Mouse (Mus musculus) liver, adult (tissue): ENCODE measurements around the gene Nfs1.

Experiments
- GATA4 ChIP-seq: IDR thresholded peaks from 2 replicates; pipeline ENCODE4 v1.6.1; 2014; ENCODE audit warnings: mild to moderate bottlenecking, low read length; ENCODE audit not compliant: insufficient replicate concordance

The Nfs1 gene

DNA sequence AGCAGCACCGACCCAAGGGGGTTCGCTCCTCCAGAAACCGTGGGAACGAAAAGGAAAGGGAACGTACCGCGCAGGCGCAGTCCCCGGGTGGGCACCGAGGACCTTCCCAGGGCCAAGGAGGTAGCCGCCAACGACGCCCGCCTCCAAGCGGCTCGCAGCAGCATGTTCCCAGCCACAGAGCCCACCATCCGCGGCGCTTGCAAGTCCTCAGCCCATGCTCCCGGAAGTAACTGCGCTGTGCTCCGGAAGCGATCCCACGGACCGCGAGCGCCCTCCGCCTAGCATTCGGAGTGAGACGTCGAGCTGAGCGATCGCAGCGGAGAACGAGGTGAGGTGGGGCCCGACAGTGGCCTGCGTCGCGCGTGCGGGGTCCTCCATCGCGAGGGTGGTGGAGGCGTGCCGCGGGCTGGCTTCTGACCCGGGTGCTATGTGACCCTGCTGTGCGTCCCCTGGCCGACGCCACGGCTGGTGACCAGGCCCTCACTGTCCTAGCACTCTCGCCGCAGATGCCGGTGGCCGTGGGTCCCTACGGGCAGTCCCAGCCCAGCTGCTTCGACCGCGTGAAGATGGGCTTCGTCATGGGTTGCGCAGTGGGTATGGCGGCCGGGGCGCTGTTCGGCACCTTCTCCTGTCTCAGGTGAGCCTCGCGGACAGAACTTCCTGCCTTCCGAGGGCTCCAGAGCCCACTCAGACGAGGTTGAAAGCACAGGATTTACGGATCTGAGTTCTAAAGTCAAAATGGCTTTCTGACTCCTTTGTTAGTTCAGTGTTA, at the start of gene Nfs1, which contains the start of gene Romo1:
Gene Nfs1 (minus strand): TSS at position 234 of the 772 bp plus-strand sequence.
Gene Romo1 (plus strand): TSS at position 87 of the 772 bp plus-strand sequence.
- peak; percentile 47; the same call in 1 of the 2 replicates for TF ChIP-seq GATA4

DNA sequence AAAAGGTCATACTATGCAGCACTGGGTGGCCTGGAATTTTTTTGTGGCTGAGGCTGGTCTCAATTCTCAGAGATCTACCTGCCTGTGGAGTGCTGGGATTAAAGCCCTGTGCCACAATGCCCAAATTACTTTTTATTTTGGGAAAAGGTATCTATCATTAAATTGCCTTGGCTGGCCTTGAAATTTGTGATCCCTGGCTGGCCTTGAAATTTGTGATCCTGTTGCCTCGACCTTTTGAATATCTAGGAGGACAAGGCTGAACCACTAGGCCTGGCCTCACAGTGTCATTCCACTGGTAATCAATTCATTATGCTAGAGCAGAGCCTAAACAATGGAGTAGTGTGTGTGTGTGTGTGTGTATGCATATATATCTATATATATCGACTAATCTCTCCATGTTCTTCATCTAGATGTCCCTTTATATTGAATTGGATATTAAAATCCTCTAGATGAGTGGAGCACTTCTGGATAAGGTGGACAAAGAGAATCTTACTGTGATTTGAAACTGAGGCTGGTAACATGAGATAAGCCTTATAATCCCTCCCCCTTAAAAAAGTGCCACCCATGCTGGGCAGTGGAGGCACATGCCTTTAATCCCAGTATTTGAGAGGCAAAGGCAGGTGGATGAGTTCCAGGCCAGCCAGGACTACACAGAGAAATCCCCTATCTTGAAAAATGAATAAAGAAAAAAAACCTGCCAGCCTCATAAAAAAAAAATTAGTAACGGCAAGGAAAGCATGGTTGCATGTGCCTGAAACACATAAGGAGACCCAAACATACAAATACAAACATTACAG, 49.3 kb upstream of the Nfs1 start:
- TF ChIP-seq GATA4 = no peak

DNA sequence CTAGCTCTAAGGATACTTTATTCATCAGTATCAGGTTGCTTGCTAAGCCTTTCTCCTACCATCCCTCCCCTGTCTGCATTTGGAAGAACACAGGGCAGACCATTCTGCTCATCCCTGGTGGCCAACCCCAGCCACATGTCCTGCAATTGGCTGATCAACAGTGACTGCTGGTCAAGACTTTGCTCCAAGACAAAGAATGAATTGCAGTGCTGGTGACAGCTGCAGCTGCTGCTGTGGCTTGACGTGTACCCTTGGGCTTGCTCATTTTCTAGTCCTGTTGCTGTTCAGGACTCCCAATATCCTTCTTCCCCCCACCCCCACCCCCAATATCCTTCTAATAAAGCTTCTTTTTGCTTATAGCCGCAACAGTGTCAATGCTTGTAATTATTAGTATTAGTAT, 48.1 kb upstream of the Nfs1 start:
- TF ChIP-seq GATA4 = no peak

DNA sequence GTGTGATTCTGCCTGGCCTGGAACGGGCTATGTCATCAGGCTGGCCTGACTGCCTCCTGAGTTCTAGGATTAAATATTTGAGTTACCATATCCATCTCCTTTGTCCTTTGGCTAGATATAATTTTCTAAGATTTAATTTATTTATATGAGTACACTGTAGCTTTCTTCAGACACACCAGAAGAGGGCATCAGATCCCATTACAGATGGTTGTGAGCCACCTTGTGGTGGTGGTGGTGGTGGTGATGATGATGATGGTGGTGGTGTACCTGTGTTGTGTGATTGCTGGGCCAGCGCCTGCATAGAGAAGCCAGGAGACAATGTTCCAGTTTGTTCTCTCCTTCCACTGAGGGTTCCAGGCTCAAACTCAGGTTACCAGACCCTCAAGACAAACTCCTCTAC, 47.6 kb upstream of the Nfs1 start:
- TF ChIP-seq GATA4 = no peak

DNA sequence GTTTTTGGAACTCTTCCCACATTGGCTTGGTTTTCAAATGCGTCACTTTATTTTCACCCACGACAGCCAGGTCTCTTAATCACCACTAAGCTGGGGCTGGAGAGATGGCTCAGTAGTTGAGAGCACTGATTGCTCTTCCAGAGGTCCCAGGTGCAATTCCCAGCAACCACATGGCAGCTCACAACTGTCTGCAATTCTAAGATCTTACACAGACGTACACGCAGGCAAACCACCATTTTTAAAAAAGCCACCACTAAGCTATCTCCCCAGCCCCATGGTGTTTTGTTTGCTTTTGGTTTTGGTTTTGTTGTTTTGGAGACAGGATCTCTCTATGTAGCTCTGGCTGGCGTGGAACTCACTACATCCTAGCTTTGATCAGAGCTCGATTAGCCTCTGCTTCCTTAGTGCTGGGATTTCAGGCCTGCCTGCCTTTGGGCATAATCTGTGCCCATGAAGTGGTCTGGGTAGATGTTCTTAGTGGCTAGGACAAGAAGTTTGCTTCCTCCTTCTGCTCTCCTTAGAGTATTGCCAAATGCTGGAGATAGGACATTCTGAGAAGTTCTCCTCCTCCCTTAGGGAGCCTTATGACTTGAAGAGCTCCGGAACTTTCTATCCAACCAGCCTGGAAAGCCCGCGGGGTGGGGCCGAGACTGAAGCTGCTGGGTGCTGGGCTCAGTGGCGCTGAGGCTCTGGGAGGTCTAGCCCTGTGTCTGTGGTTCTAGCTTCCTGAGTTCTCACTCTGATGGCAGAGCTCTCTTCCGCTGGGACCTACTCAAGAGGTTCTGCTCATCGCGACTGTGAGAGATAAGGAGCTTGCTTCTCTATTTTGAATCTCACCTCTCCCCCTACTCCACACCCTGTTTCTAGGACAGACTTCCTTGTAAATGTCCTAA, 46.3 kb upstream of the Nfs1 start:
- TF ChIP-seq GATA4 = no peak

DNA sequence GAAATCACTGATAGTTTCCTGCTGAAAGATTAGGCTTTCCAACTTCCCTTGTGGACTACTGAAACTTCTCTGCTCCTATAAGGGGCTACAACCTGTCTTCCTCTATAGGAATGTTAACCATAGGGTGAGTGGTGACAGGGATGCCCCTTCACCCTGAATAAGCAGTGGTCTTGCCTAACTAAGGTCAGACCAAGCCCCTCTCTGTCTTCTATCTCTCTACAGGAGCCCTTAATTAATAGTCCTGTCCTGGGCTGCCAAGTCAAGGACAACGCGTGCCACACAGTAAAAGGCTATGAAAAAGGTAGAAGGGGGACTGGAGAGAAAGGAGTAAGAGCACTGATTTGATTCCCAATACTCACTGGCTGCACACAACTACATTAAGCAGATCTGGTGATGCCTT, 37.6 kb upstream of the Nfs1 start:
- no peak for TF ChIP-seq GATA4

DNA sequence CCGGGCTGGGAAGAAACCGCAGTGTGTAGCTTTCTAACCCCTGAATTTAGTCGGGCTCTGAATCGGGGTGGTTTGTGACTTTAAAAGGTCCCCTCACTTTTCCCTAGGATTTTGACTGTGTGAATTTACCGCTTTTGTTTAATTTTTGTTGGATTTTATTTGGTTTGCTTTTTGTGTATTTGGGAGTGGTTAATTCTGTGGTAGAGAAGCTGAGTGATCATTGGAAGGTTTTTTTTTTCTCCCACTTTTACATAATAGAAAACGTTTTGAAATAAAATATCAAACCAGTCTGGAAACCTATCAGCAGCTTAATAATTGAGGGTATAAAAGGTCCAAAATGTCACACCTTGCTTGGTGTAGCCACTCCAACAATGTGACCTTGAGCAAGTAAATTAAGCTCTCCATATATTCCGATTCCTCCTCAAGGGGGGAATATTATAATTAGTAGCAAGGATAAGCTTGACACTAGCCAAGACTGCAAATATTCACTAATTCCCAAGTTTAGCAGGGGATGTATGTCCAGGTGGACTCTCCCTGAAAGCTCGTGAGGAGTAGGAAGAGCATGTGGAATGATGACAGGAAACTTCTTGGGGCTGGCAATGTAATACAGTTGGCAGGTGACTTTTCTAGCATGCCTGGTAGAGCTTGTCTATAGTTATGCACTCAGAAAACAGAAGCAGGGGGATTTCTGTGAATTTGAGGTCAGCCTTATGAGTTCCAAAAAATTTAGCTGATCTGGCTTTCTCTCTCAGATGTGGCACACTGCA, 37.0 kb upstream of the Nfs1 start:
- TF ChIP-seq GATA4 = no peak

DNA sequence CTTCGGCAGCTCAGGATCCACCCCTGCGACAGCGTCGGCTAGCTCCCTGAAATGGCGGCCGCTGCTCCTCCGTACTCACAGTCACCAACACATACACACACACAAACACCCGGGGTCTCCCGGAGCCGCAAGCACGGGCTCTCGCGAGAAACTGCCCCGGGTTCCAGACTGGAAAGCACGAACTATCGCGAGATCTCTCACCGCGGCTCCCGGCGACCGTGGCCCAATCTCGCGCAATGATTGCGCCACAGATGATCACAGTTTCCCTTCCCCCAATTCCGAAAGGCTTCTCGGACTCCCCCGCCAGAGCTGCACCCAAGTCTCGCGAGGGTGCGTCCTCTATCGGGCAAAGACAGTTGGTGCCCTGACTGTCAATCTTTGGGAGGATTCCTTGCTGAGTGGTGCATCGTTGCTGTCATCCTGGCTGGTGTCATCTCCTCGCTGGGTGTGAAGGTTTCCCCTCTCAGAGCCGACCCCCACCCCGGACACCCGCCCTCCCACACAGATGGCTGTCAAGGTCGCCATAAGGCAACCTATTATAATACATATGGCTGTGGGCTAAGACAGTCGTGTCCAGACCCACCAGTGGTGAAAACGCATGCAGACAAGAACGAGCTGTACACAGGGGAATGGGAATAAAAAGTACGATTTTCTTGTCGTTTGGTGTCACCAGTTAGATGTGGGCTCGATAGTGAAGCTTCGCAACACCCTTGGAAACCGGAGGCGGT, 36.3 kb upstream of the Nfs1 start, which contains the start of gene Rbm39:
Gene Rbm39 (minus strand): TSS at position 145 of the 728 bp plus-strand sequence.
- TF ChIP-seq GATA4 = peak; percentile 87; the same call in 1 of the 2 replicates

DNA sequence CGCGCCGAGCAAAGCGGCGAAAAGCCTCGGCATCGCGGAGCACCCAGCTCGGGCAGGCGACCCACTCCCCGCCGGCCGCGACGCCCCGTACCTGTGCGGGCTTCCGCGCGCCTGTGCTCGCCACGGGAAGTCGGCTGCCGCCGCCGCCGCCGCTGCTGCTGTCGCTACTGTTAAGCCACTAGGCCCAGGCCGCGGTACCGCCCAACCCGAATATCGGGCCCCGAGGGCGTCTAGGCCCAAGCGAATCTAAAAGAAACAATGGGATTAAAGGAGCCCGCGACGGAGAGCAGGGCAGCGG, 35.8 kb upstream of the Nfs1 start:
- no peak for TF ChIP-seq GATA4

DNA sequence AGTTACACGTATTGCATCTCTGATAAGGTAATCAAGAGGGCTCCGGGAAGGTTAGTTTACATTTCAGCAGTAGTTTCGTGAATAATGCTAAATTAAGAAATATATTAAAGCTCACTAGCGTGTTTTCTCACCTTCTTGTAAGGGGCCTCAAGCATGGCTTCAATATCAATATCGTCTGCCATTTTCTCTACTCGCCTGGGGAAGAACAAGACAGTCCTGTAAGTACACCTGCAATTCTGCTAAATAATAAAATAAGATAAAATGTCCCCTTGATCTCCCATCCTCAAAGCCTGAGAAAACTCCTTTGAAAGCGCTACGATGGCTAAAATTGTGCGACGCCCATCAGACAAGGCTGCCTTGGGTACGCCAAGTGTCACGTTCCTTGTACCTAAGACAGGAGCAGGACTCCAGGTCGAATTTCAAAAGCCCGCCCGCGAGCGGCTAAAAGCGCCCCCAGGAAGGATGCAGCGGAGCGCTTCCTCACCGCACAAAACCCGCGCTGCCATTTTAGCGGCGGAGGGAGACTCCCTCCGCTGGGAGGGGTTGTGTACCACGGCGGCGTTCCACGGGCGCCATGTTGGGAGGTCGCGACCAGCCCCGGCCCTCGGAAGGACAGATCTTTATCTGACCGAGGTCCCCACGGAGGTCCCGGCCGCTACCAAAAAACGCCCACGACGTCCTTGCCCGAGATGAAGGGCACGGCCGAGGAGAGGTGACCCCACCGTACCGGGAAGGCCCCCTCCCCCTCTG, 35.2 kb upstream of the Nfs1 start:
- no peak for TF ChIP-seq GATA4

DNA sequence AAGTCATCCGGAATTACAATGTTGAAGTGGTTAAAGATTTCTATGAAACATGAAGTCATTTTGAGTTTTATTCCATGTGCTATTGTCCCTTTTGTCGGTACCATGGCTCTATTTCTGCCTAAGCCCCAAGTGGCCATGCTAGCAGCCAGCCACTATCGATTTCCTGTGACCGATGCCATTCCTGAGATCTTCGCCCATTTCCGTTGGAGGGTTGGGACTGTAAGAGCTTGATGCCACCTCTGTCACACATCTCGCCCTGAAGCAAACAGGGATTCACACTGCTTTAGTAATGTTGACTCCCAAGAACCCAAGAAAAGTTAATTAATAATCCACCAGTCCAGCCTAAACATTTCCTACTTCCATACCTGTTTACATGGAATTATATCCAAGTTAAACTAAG, 33.7 kb upstream of the Nfs1 start:
- TF ChIP-seq GATA4 = no peak

DNA sequence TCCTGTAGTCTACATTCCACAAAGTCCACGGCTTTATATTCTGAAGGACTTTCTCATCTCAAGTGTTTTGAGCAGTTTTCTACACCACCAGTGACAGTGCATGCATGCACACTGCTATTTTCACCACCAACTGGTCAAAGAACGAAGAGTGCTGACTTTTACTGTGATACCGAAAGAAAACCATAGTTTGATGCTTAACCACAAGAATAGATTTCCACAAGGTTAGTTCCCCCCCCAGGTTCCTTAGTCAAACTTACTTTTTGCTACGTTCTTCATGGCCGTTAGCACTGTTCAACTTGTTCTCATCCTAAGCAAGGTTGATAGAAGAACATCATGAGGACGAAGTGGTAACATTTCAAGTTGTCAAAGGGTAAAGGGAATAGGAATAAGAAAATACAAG, 33.1 kb upstream of the Nfs1 start:
- TF ChIP-seq GATA4 = no peak

DNA sequence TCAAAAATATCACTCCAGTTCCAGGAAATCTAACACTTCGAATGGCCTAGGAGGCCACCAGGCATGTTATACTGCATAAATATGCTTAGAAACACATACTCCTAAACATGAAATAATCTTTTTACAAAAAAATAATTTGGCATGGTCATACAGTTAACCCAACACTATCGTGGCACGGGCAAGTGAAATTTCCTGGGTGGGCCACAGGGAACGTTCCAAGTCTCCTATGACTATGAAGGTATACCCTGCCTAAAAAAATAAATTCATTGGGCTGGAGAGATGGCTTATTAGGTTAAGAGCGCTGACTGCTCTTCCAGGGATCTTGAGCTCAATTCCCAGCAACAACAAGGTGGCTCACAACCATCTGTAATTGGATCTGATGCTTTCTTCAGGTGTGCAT, 22.6 kb upstream of the Nfs1 start:
- TF ChIP-seq GATA4 = no peak
